Mouse (Mus musculus): ENCODE results near the gene Actg1. TPM values are rescaled to one million over a fixed set of nuclear protein-coding genes. Genes with fewer than 3 reads are reported as not detected.
A peak's percentile ranks its signal among the peaks of the same experiment; 100 is the strongest.

Actg1 gene
- polyA plus RNA-seq, 1 experiment from 2014 or later: 1,989 TPM

DNA sequence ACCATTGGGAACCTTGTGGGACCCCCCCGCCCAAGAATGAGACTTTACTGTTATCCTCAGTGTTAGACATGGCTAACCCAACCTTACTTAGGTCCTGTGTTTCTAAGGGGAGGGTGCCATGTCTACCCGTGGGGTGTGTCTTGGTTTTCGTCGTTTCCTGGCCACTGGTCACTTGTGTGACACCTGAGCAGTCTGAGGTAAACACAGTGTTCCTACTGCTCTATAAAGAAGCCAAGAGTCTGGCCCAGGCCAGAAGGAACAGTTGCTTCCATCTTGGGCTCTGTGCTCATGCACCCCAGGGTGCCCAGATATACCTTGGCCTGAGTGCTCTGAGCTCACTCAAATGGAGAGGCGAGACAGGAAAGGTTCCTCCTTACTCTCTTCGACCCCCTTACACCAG lies 14.5 kb upstream of the Actg1 start:
- Histone ChIP-seq H3K9me3 (ENCODE audit: low read length) (no peaks in the 10 kb centered on the region), H3K9ac (replicated peaks; ENCODE audit: low read depth) (no peak overlapping the region), H3K27ac (ENCODE audit: low read length) (no peak overlapping the region), H3K27me3 (replicated peaks; ENCODE audit: insufficient read depth, low read length) (no peaks in the 10 kb centered on the region), H3K4me2 (replicated peaks; ENCODE audit: low read depth, low read length) (no peak overlapping the region), H3K4me1 (ENCODE audit: insufficient read depth, low read depth, low read length) (peaks cover 6% of the 10 kb centered on the region), H3K4me3 (ENCODE audit: low read depth, low read length) (no peak overlapping the region), H3K36me3 (ENCODE audit: insufficient read depth, low read length) (no peaks in the 10 kb centered on the region)
- WGBS: 84% methylated on average over 6 of the region's 6 CpGs
- no peak for ATAC-seq
- no peak for TF ChIP-seq EP300 (IDR thresholded peaks at IDR 0.05)
- TF ChIP-seq CTCF (IDR thresholded peaks at IDR 0.05): no peak
- no peak for DNase-seq (ENCODE audit: low spot score)

DNA sequence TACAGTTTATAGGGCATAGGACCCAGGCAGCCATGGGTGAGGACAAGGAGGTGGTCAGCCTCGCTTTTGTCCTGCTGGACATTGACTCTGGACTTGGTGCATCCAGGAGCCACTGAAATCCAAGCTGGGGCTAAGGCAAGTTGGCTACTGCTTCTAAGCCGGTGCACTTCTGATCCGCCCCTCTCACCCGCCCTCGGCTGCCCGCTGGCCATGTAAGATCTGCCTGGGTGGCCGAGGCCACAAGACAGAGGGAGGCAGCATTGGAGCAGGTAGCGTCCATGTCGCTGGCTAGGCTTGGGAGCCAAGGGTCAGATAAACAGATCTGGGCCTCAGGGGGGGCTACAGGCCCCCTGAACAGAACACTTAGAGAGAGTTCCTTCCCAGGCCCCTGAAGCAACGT lies 13.0 kb upstream of the Actg1 start, which contains the start of gene Fscn2:
Gene Fscn2 (plus strand): TSS at position 240 of the 400 bp plus-strand sequence.
- no peaks in the 10 kb centered on the region for H3K9me3 ChIP-seq (ENCODE audit: low read length)
- no peak for TF ChIP-seq CTCF (IDR thresholded peaks at IDR 0.05)
- no peak for TF ChIP-seq EP300 (IDR thresholded peaks at IDR 0.05)
- H3K4me1 ChIP-seq (ENCODE audit: insufficient read depth, low read depth, low read length): peaks cover 11% of the 10 kb centered on the region
- DNase-seq (ENCODE audit: low spot score) (no peak), ATAC-seq (no peak)
- H3K27me3 ChIP-seq (replicated peaks; ENCODE audit: insufficient read depth, low read length): no peaks in the 10 kb centered on the region
- H3K4me3 ChIP-seq (ENCODE audit: low read depth, low read length): no peak within 1 kb of the TSS
- H3K4me2 ChIP-seq (replicated peaks; ENCODE audit: low read depth, low read length): no peak within 1 kb of the TSS
- H3K36me3 ChIP-seq (ENCODE audit: insufficient read depth, low read length): no peaks in the 10 kb centered on the region
- H3K9ac ChIP-seq (replicated peaks; ENCODE audit: low read depth): no peak within 1 kb of the TSS
- 68% methylated on average over 10 of the region's 10 CpGs for WGBS
- no peak within 1 kb of the TSS for H3K27ac ChIP-seq (ENCODE audit: low read length)

DNA sequence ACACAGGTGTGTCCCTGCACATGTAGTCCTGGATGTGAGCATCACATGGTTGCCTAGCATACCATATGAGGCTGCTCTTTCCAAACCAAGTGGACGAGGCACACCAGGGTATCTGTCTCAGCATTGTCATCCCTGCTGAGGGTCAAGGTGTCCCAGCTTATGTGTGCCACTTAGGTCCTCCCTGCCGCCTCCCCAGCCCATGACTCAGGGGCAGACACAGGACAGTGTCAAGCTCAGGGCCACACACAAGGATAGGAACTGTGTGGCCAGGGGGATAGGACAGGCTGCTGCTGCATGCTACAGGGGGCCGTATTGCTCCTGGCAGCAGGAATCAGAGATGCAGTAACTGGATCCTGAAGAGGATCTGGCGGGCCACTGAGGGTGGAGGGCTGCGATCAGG lies 12.4 kb upstream of the Actg1 start:
- H3K27me3 ChIP-seq (replicated peaks; ENCODE audit: insufficient read depth, low read length): no peaks in the 10 kb centered on the region
- TF ChIP-seq EP300 (IDR thresholded peaks at IDR 0.05): no peak
- TF ChIP-seq CTCF (IDR thresholded peaks at IDR 0.05): no peak
- H3K9ac ChIP-seq (replicated peaks; ENCODE audit: low read depth): no peak overlapping the region
- no peak overlapping the region for H3K4me2 ChIP-seq (replicated peaks; ENCODE audit: low read depth, low read length)
- no peak for ATAC-seq
- no peak overlapping the region for H3K4me3 ChIP-seq (ENCODE audit: low read depth, low read length)
- H3K9me3 ChIP-seq (ENCODE audit: low read length): no peaks in the 10 kb centered on the region
- H3K4me1 ChIP-seq (ENCODE audit: insufficient read depth, low read depth, low read length): peaks cover 11% of the 10 kb centered on the region
- DNase-seq (ENCODE audit: low spot score): no peak
- 84% methylated on average over 5 of the region's 5 CpGs for WGBS
- no peak overlapping the region for H3K27ac ChIP-seq (ENCODE audit: low read length)
- no peaks in the 10 kb centered on the region for H3K36me3 ChIP-seq (ENCODE audit: insufficient read depth, low read length)

DNA sequence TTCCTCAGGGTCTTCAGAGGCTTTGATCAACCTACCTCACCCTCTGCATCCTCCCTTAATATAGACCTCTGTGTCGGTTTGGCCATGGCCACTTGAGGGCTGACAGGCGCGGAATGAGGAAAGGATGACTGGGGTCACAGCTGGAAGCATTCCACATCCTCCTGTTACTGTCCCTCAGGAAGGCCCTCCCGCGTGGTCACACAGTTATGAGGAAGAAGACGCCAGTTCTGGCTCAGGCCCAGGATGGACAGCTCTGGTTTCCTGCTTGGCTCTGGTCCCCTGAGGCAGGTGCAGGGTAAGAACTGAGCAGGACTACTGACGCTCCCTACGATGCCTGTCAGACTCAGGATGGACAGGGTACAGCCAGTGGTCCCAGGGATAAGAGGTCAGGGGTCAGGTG lies 11.7 kb upstream of the Actg1 start:
- no peak for TF ChIP-seq CTCF (IDR thresholded peaks at IDR 0.05)
- no peak for TF ChIP-seq EP300 (IDR thresholded peaks at IDR 0.05)
- H3K36me3 ChIP-seq (ENCODE audit: insufficient read depth, low read length): no peaks in the 10 kb centered on the region
- no peaks in the 10 kb centered on the region for H3K9me3 ChIP-seq (ENCODE audit: low read length)
- ATAC-seq: no peak
- peaks cover 11% of the 10 kb centered on the region for H3K4me1 ChIP-seq (ENCODE audit: insufficient read depth, low read depth, low read length)
- H3K4me2 ChIP-seq (replicated peaks; ENCODE audit: low read depth, low read length): no peak overlapping the region
- H3K9ac ChIP-seq (replicated peaks; ENCODE audit: low read depth): no peak overlapping the region
- 35% methylated on average over 8 of the region's 8 CpGs for WGBS
- H3K27me3 ChIP-seq (replicated peaks; ENCODE audit: insufficient read depth, low read length): no peaks in the 10 kb centered on the region
- no peak for DNase-seq (ENCODE audit: low spot score)
- no peak overlapping the region for H3K27ac ChIP-seq (ENCODE audit: low read length)
- no peak overlapping the region for H3K4me3 ChIP-seq (ENCODE audit: low read depth, low read length)

DNA sequence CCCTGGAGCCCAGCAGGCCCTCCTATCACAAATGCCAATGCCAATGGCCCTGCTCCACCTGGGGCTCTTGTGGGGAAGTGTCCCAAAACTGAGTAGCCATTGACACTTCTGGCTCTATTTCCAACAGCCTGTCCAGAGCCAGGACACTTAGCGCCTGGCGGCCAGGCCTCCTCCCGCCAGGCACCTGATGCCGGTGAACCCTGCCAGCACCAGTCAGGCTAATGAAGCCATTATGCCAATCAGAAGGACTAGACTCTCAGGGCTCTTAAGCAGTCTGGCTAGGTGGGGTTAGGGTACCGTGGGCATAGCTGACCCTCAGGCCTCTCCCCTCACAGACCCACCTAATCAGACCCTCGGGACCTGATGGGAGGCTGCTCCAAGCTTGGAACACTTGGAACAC lies 11.0 kb upstream of the Actg1 start:
- Histone ChIP-seq H3K4me3 (ENCODE audit: low read depth, low read length) (no peak overlapping the region), H3K27ac (ENCODE audit: low read length) (no peak overlapping the region), H3K9me3 (ENCODE audit: low read length) (no peaks in the 10 kb centered on the region), H3K36me3 (ENCODE audit: insufficient read depth, low read length) (no peaks in the 10 kb centered on the region), H3K4me1 (ENCODE audit: insufficient read depth, low read depth, low read length) (peaks cover 11% of the 10 kb centered on the region), H3K27me3 (replicated peaks; ENCODE audit: insufficient read depth, low read length) (no peaks in the 10 kb centered on the region), H3K4me2 (replicated peaks; ENCODE audit: low read depth, low read length) (no peak overlapping the region), H3K9ac (replicated peaks; ENCODE audit: low read depth) (no peak overlapping the region)
- no peak for DNase-seq (ENCODE audit: low spot score)
- 76% methylated on average over 6 of the region's 6 CpGs for whole genome bisulfite sequencing
- TF ChIP-seq EP300 (IDR thresholded peaks at IDR 0.05) (no peak), CTCF (IDR thresholded peaks at IDR 0.05) (no peak)
- ATAC-seq: no peak

DNA sequence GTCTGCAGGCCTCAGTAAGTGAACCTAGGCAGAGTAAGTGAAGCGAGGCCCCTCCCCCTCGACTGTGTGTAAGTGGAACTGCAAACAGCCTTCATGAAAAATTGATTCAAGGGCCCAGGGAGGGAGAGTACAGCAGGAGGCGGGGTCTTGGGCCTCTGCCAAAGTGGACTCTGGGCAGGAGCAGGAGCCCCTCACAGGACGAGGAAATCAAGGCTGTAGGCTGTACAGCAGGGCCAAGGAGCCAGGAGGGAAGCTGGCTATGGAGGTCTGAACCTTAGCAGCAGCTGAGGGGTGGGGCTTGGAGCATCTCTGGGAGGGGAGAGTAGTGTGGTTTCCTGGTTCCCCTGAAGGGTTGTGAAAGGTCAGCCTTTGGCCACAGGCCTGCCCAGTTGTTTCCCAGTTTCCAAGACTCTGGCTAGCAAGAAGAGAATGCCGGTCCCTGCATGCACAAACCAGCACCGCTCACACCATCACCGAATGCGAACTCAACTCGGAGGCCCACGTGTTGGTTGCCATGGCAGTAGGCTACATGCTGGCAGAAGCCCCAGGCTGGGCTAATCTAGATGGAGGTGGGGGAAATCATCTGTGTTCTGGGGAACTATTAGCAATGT lies 9.6 kb upstream of the Actg1 start:
- peak; percentile 45 for ATAC-seq
- H3K4me1 ChIP-seq (ENCODE audit: insufficient read depth, low read depth, low read length): peaks cover 17% of the 10 kb centered on the region
- H3K9ac ChIP-seq (replicated peaks; ENCODE audit: low read depth): no peak overlapping the region
- no peak overlapping the region for H3K4me2 ChIP-seq (replicated peaks; ENCODE audit: low read depth, low read length)
- 10% methylated on average over 10 of the region's 10 CpGs for WGBS
- no peaks in the 10 kb centered on the region for H3K36me3 ChIP-seq (ENCODE audit: insufficient read depth, low read length)
- no peaks in the 10 kb centered on the region for H3K9me3 ChIP-seq (ENCODE audit: low read length)
- TF ChIP-seq EP300 (IDR thresholded peaks at IDR 0.05) (no peak), CTCF (IDR thresholded peaks at IDR 0.05) (no peak)
- no peak overlapping the region for H3K4me3 ChIP-seq (ENCODE audit: low read depth, low read length)
- no peaks in the 10 kb centered on the region for H3K27me3 ChIP-seq (replicated peaks; ENCODE audit: insufficient read depth, low read length)
- peak; percentile 92 for DNase-seq (ENCODE audit: low spot score)
- peak overlapping the region; percentile 47 for H3K27ac ChIP-seq (ENCODE audit: low read length)

DNA sequence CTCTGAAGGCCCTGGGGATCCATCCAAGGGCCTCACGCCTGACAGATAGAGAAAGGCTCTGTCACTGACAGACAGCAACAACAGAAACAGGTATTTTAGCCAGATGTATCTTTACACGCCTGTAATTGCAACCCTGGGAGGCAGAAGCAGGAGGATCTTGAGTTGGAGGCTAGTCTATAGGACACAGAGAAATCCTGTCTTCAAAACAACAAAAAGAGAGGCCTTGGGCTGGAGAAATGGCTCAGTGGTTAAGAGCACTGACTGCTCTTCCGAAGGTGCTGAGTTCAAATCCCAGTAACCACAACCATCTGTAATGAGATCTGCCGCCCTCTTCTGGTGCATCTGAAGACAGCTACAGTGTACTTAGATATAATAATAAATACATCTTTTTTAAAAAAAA lies 8.6 kb upstream of the Actg1 start:
- H3K27me3 ChIP-seq (replicated peaks; ENCODE audit: insufficient read depth, low read length): no peaks in the 10 kb centered on the region
- H3K4me2 ChIP-seq (replicated peaks; ENCODE audit: low read depth, low read length): no peak overlapping the region
- ATAC-seq (no peak), DNase-seq (ENCODE audit: low spot score) (no peak)
- peaks cover 24% of the 10 kb centered on the region for H3K4me1 ChIP-seq (ENCODE audit: insufficient read depth, low read depth, low read length)
- 92% methylated on average over 4 of the region's 4 CpGs for WGBS
- no peak overlapping the region for H3K4me3 ChIP-seq (ENCODE audit: low read depth, low read length)
- no peak overlapping the region for H3K9ac ChIP-seq (replicated peaks; ENCODE audit: low read depth)
- no peaks in the 10 kb centered on the region for H3K36me3 ChIP-seq (ENCODE audit: insufficient read depth, low read length)
- H3K27ac ChIP-seq (ENCODE audit: low read length): no peak overlapping the region
- TF ChIP-seq EP300 (IDR thresholded peaks at IDR 0.05) (no peak), CTCF (IDR thresholded peaks at IDR 0.05) (no peak; the same call in 1 of the 2 replicates)
- H3K9me3 ChIP-seq (ENCODE audit: low read length): no peaks in the 10 kb centered on the region

Data from lung, postnatal 0 days (tissue).